25 mouse cellular contexts compared by ENCODE assay signal in genomic region chr15:10228636-10229035, GRCm38 (mm10). TPM values are rescaled to one million over a fixed set of nuclear protein-coding genes. Genes with fewer than 3 reads are reported as not detected.
DNase-seq lines count a peak whose midpoint lies in the region; ATAC-seq and TF ChIP-seq lines count a peak whose summit lies in the region.
"Had no signal": no experiment of that assay in that cellular context is flagged by ENCODE, and none has a peak within 500 bp of the region (broad histone marks: within the 10 kb centered on the region; RNA-seq: fewer than 3 reads in every experiment).

No protein-coding gene starts in this region.

- TF ChIP-seq POLR2A in kidney, adult 2 months (IDR thresholded peaks at IDR 0.05; ENCODE audit: low read depth, low read length), result no peak
- no peak for TF ChIP-seq POLR2A in liver, adult 2 months (IDR thresholded peaks at IDR 0.05; ENCODE audit: extremely low read depth, insufficient read depth, low read length)

- H3K27me3 ChIP-seq in kidney, adult 2 months (replicated peaks; ENCODE audit: control insufficient read depth, insufficient read depth, low read length), result no peaks in the 10 kb centered on the region; the same call in 1 of the 2 replicates
- no peaks in the 10 kb centered on the region for H3K27me3 ChIP-seq in kidney, embryonic 16.5 days (ENCODE audit: insufficient read depth, low read length)
- H3K27me3 ChIP-seq in liver, adult 2 months (ENCODE audit: control insufficient read depth, insufficient read depth, low read length), result no peaks in the 10 kb centered on the region
- no peaks in the 10 kb centered on the region for H3K27me3 ChIP-seq in liver, embryonic 11.5 days (replicated peaks; ENCODE audit: control insufficient read depth, insufficient read depth, low read length)
- H3K27me3 ChIP-seq in midbrain, embryonic 13.5 days, result no peaks in the 10 kb centered on the region
- H3K27me3 ChIP-seq: embryonic facial prominence, embryonic 13.5 days; embryonic facial prominence, embryonic 15.5 days; forebrain, embryonic 12.5 days had no signal

- peaks cover 2% of the 10 kb centered on the region; the same call in 1 of the 2 replicates for H3K4me1 ChIP-seq in kidney, adult 2 months (ENCODE audit: control insufficient read depth, insufficient read depth, low read length)
- no peaks in the 10 kb centered on the region for H3K4me1 ChIP-seq in kidney, embryonic 16.5 days (ENCODE audit: insufficient read depth, low read length)
- peaks cover 22% of the 10 kb centered on the region for H3K4me1 ChIP-seq in liver, adult 2 months (ENCODE audit: control insufficient read depth, insufficient read depth, low read length)
- no peaks in the 10 kb centered on the region for H3K4me1 ChIP-seq in liver, embryonic 11.5 days (replicated peaks; ENCODE audit: control insufficient read depth, insufficient read depth, low read length)
- no peaks in the 10 kb centered on the region for H3K4me1 ChIP-seq in midbrain, embryonic 13.5 days (replicated peaks)
- H3K4me1 ChIP-seq: embryonic facial prominence, embryonic 13.5 days; embryonic facial prominence, embryonic 15.5 days; forebrain, embryonic 10.5 days; forebrain, embryonic 12.5 days had no signal

- 46% methylated on average over 2 of the region's 2 CpGs for WGBS in kidney, adult 2 months
- 82% methylated on average over 2 of the region's 2 CpGs for WGBS in kidney, embryonic 16.5 days
- 23% methylated on average over 2 of the region's 2 CpGs for WGBS in liver, adult 2 months
- WGBS in liver, embryonic 11.5 days, result 72% methylated on average over 2 of the region's 2 CpGs
- WGBS in midbrain, embryonic 13.5 days, result 95% methylated on average over 2 of the region's 2 CpGs

- peak; percentile 38 for DNase-seq in kidney, adult 2 months
- peak; percentile 46 to 79 for DNase-seq in kidney, postnatal 25 days
- no peak for DNase-seq in kidney, postnatal 14 days
- DNase-seq in liver, adult 2 months (ENCODE audit: extremely low read depth, low read depth, low spot score), result peak; percentile 51
- no peak for DNase-seq in liver, embryonic 11.5 days (ENCODE audit: low spot score)
- DNase-seq in induced T-regulatory cell, adult 2 months (ENCODE audit: low read depth), result peak; percentile 6
- DNase-seq: adrenal gland, adult 2 months; adrenal gland, postnatal 10 days; adrenal gland, postnatal 25 days; cerebellum, adult 11 months; cerebellum, adult 18-20 months; cerebellum, adult 8-10 months; cerebellum, adult 9-11 months; cerebellum, postnatal 14 days; cerebellum, postnatal 36 days; embryo, embryonic 11 days had no signal

- no peak for ATAC-seq in kidney, embryonic 16.5 days (ENCODE audit: low FRiP score, low TSS enrichment)
- ATAC-seq in liver, embryonic 11.5 days (replicated peaks; ENCODE audit: low FRiP score), result no peak
- no peak for ATAC-seq in midbrain, embryonic 13.5 days
- ATAC-seq: forebrain, embryonic 14.5 days had no signal

- no peak overlapping the region for H3K4me2 ChIP-seq in kidney, embryonic 16.5 days (replicated peaks; ENCODE audit: low read depth, low read length)
- no peak overlapping the region for H3K4me2 ChIP-seq in liver, embryonic 11.5 days
- no peak overlapping the region for H3K4me2 ChIP-seq in midbrain, embryonic 13.5 days (replicated peaks)
- H3K4me2 ChIP-seq: embryonic facial prominence, embryonic 13.5 days; embryonic facial prominence, embryonic 15.5 days; forebrain, embryonic 12.5 days had no signal

- no peak overlapping the region; the same call in 1 of the 2 replicates for H3K27ac ChIP-seq in kidney, adult 2 months (ENCODE audit: insufficient read depth, low read depth, low read length)
- no peak overlapping the region for H3K27ac ChIP-seq in kidney, embryonic 16.5 days (ENCODE audit: low read length)
- H3K27ac ChIP-seq in liver, adult 2 months (replicated peaks; ENCODE audit: insufficient read depth, low read depth, low read length), result no peak overlapping the region
- no peak overlapping the region for H3K27ac ChIP-seq in liver, embryonic 11.5 days (ENCODE audit: low read depth, low read length)
- H3K27ac ChIP-seq in midbrain, embryonic 13.5 days, result no peak overlapping the region
- H3K27ac ChIP-seq: embryonic facial prominence, embryonic 13.5 days; embryonic facial prominence, embryonic 15.5 days; forebrain, embryonic 10.5 days; forebrain, embryonic 12.5 days had no signal

- no peak overlapping the region for H3K9ac ChIP-seq in kidney, embryonic 16.5 days (replicated peaks; ENCODE audit: low read length)
- H3K9ac ChIP-seq in liver, adult 2 months (ENCODE audit: low read depth, low read length), result no peak overlapping the region
- no peak overlapping the region for H3K9ac ChIP-seq in liver, embryonic 11.5 days (ENCODE audit: low read depth, low read length)
- no peak overlapping the region for H3K9ac ChIP-seq in midbrain, embryonic 13.5 days (replicated peaks)
- H3K9ac ChIP-seq: embryonic facial prominence, embryonic 13.5 days; embryonic facial prominence, embryonic 15.5 days; forebrain, embryonic 12.5 days had no signal

- peaks cover 26% of the 10 kb centered on the region for H3K79me2 ChIP-seq in liver, adult 2 months (ENCODE audit: control insufficient read depth, insufficient read depth, low read length)

- no peak for TF ChIP-seq CTCF in kidney, adult 2 months (conservative IDR thresholded peaks at IDR 0.05; ENCODE audit: insufficient read depth, insufficient read length, low read depth, low read length)
- no peak for TF ChIP-seq CTCF in liver, adult 2 months (IDR thresholded peaks at IDR 0.05; ENCODE audit: low read depth, low read length)

- H3K36me3 ChIP-seq in kidney, adult 2 months (ENCODE audit: control insufficient read depth, insufficient read depth, low read length), result no peaks in the 10 kb centered on the region
- H3K36me3 ChIP-seq in kidney, embryonic 16.5 days (ENCODE audit: insufficient read depth, low read length), result no peaks in the 10 kb centered on the region
- H3K36me3 ChIP-seq in liver, adult 2 months (ENCODE audit: control insufficient read depth, insufficient read depth, low read length), result 0 out of 2 replicates have a peak, but pooled peaks cover 2% of the 10 kb centered on the region
- H3K36me3 ChIP-seq in liver, embryonic 11.5 days (ENCODE audit: control insufficient read depth, insufficient read depth, low read length), result no peaks in the 10 kb centered on the region
- H3K36me3 ChIP-seq in midbrain, embryonic 13.5 days, result no peaks in the 10 kb centered on the region
- H3K36me3 ChIP-seq: embryonic facial prominence, embryonic 13.5 days; embryonic facial prominence, embryonic 15.5 days; forebrain, embryonic 10.5 days; forebrain, embryonic 12.5 days had no signal

- no peak overlapping the region for H3K4me3 ChIP-seq in kidney, adult 2 months (ENCODE audit: insufficient read depth, low read depth, low read length)
- H3K4me3 ChIP-seq in kidney, embryonic 16.5 days (ENCODE audit: low read length), result no peak overlapping the region
- H3K4me3 ChIP-seq in liver, adult 2 months (ENCODE audit: insufficient read depth, low read depth, low read length), result no peak overlapping the region
- H3K4me3 ChIP-seq in liver, embryonic 11.5 days (ENCODE audit: low read depth, low read length), result no peak overlapping the region
- no peak overlapping the region for H3K4me3 ChIP-seq in midbrain, embryonic 13.5 days (replicated peaks)
- H3K4me3 ChIP-seq: embryonic facial prominence, embryonic 13.5 days; embryonic facial prominence, embryonic 15.5 days; erythroblast, embryonic 14.5 days; forebrain, embryonic 10.5 days; forebrain, embryonic 12.5 days had no signal

- H3K9me3 ChIP-seq in kidney, embryonic 16.5 days (ENCODE audit: low read length), result no peaks in the 10 kb centered on the region
- no peaks in the 10 kb centered on the region for H3K9me3 ChIP-seq in liver, embryonic 11.5 days (ENCODE audit: control insufficient read depth, low read length)
- no peaks in the 10 kb centered on the region for H3K9me3 ChIP-seq in midbrain, embryonic 13.5 days
- H3K9me3 ChIP-seq: embryonic facial prominence, embryonic 13.5 days; embryonic facial prominence, embryonic 15.5 days; forebrain, embryonic 10.5 days; forebrain, embryonic 12.5 days had no signal

RNA-seq across cellular contexts. Expression of gene Prlr, which starts 51.6 kb away (rescaled TPM):
- polyA plus RNA-seq in kidney, adult 2 months (2012; rRNA removed), result 75.9 and 82.0 TPM in 2 replicates
- 4.5 and 5.4 TPM in 2 replicates for polyA plus RNA-seq in kidney, embryonic 16.5 days (2015; fragmentation: Nextera tagmentation; extraction: Ambion mirVana)
- 123 and 171 TPM in 2 replicates for total RNA-seq in liver, adult 2 months (2014; rRNA removed)
- 107 and 167 TPM in 2 replicates for polyA plus RNA-seq in liver, adult 2 months (2012; rRNA removed)
- 0.19 and 0.33 TPM in 2 replicates for polyA plus RNA-seq in liver, embryonic 11.5 days (2014; fragmentation: Nextera tagmentation; extraction: Ambion mirVana)
- polyA plus RNA-seq in midbrain, embryonic 13.5 days (2015; fragmentation: Nextera tagmentation; extraction: Ambion mirVana), result 0.57 and 0.75 TPM in 2 replicates
- total RNA-seq: MEL had no signal
- polyA plus RNA-seq: erythroblast, embryonic 14.5 days had no signal

Comparison
In these comparisons a context has a peak if more than half of its experiments do, and no peak if none do; other contexts are left out.
1. DNase-seq: peak in kidney, adult 2 months (single experiment), kidney, postnatal 25 days (2 of 2), liver, adult 2 months (single experiment) and induced T-regulatory cell, adult 2 months (single experiment); none in kidney, postnatal 14 days (single experiment) and liver, embryonic 11.5 days (single experiment).
2. RNA of gene Prlr, which starts 51.6 kb away (polyA plus RNA-seq): 107 to 167 TPM in liver, adult 2 months and 75.9 to 82.0 TPM in kidney, adult 2 months; 4.5 to 5.4 TPM in kidney, embryonic 16.5 days, 0.57 to 0.75 TPM in midbrain, embryonic 13.5 days and 0.19 to 0.33 TPM in liver, embryonic 11.5 days; every median in the first group is over 10 times any median in the second.